8 mouse cellular contexts compared by ENCODE assay signal in genomic region chr12:113146112-113147057, GRCm38 (mm10). TPM values are rescaled to one million over a fixed set of nuclear protein-coding genes. Genes with fewer than 3 reads are reported as not detected.
DNase-seq lines count a peak whose midpoint lies in the region; ATAC-seq lines count a peak whose summit lies in the region.

Gene Crip1 (plus strand): TSS chr12:113146316.

- no peak for ATAC-seq in hindbrain, embryonic 13.5 days (ENCODE audit: low FRiP score)

- peak; percentile 89 for DNase-seq in ZHBTc4 (ENCODE audit: low read depth, low spot score)
- DNase-seq in cerebellum, postnatal 36 days: peak; percentile 83 to 85
- peak; percentile 85 to 86 for DNase-seq in frontal cortex, postnatal 36 days (ENCODE audit: low spot score in 2 of 2)
- peak; percentile 85 to 86 for DNase-seq in layer of hippocampus, postnatal 36 days
- peak; percentile 93 for DNase-seq in lung, postnatal 4 days
- DNase-seq in retina, embryonic 14.5 days (ENCODE audit: low spot score): peak; percentile 77
- DNase-seq in thymus, postnatal 4 days: peak; percentile 93

- H3K27me3 ChIP-seq in hindbrain, embryonic 13.5 days: peaks cover 27% of the 10 kb centered on the region

- 0 out of 2 replicates have a peak within 1 kb of the TSS, but pooled peaks have one; percentile 2 for H3K4me3 ChIP-seq in hindbrain, embryonic 13.5 days

- peak within 1 kb of the TSS; percentile 30; the same call in 1 of the 2 replicates for H3K27ac ChIP-seq in hindbrain, embryonic 13.5 days

- peaks cover 25% of the 10 kb centered on the region for H3K36me3 ChIP-seq in hindbrain, embryonic 13.5 days

- H3K4me2 ChIP-seq in hindbrain, embryonic 13.5 days: peak within 1 kb of the TSS; percentile 32

- no peaks in the 10 kb centered on the region for H3K9me3 ChIP-seq in hindbrain, embryonic 13.5 days

- H3K9ac ChIP-seq in hindbrain, embryonic 13.5 days: no peak within 1 kb of the TSS

- peaks cover 62% of the 10 kb centered on the region for H3K4me1 ChIP-seq in hindbrain, embryonic 13.5 days (replicated peaks)

- WGBS in hindbrain, embryonic 13.5 days: 9% methylated on average over 45 of the region's 45 CpGs

RNA-seq across cellular contexts. Expression of gene Crip1, which starts in this region (rescaled TPM):
- polyA plus RNA-seq in hindbrain, embryonic 13.5 days (2015; fragmentation: Nextera tagmentation; extraction: Ambion mirVana): 47.1 and 48.0 TPM in 2 replicates
- 10 to 100 TPM in 1 of 2 experiments, 1 to 10 TPM in 1; 8.9 to 12.6 TPM for total RNA-seq in layer of hippocampus, postnatal 36 days (2021)
